Mouse (Mus musculus) ES-Bruce4 (cell line): Measurements from ENCODE around the gene Atp2b2.

Experiments
- CTCF ChIP-seq: IDR thresholded peaks from one replicate; pipeline ENCODE4 v1.8.1; 2011; ENCODE audit warnings: low read depth, low read length
- EP300 ChIP-seq: IDR thresholded peaks from 2 replicates; pipeline ENCODE4 v1.6.1; 2011; ENCODE audit warnings: low read depth, low read length; ENCODE audit not compliant: insufficient read depth
- POLR2A ChIP-seq: IDR thresholded peaks from one replicate; pipeline ENCODE4 v1.8.1; 2011; ENCODE audit warnings: low read length; ENCODE audit not compliant: insufficient read depth

GRCm38 (mm10) chr6:113988521-113988920, 53.9 kb downstream of the Atp2b2 start:
- TF ChIP-seq POLR2A (no peak), EP300 (no peak), CTCF (no peak)
